Mouse (Mus musculus) ES-E14 (cell line): ENCODE results near the gene Krtap2-4. TPM values are rescaled to one million over a fixed set of nuclear protein-coding genes. Genes with fewer than 3 reads are reported as not detected.

Experiments
- DNase-seq: peaks from one replicate; pipeline ENCODE4 v3.0.0-alpha.2; 2013; ENCODE audit warnings: low read depth, low spot score
- H3K27ac ChIP-seq: 2 replicates; pipeline ENCODE4 v1.5.1; 2012; ENCODE audit warnings: low read depth, mild to moderate bottlenecking, low read length, moderate library complexity, mixed read lengths; ENCODE audit not compliant: poor library complexity, insufficient read depth, severe bottlenecking
- H3K36me3 ChIP-seq: 2 replicates; pipeline ENCODE4 v1.6.1; 2012; ENCODE audit warnings: mild to moderate bottlenecking, low read length, moderate library complexity, mixed read lengths; ENCODE audit not compliant: control insufficient read depth, poor library complexity, insufficient read depth, severe bottlenecking
- H3K4me1 ChIP-seq, 2 experiments: fragments of 150-350 bp in 1 of 2; sonication (generic) in 1 of 2; 2 replicates each; pipeline ENCODE4 v1.6.1; 2012; ENCODE audit warnings: low read length in 2 of 2, mild to moderate bottlenecking in 1 of 2, mixed read lengths in 1 of 2; ENCODE audit not compliant: control insufficient read depth in 2 of 2, insufficient read depth in 2 of 2, poor library complexity in 1 of 2
- H3K4me3 ChIP-seq, 2 experiments: fragments of 150-350 bp in 1 of 2; sonication (generic) in 1 of 2; 2 replicates each; pipeline ENCODE4 v1.5.1; 2012; ENCODE audit warnings: low read length in 2 of 2, low read depth in 1 of 2, mild to moderate bottlenecking in 1 of 2, mixed read lengths in 1 of 2; ENCODE audit not compliant: insufficient read depth in 1 of 2, poor library complexity in 1 of 2, severe bottlenecking in 1 of 2
- H3K9ac ChIP-seq: 2 replicates; pipeline ENCODE4 v1.6.1; 2012; ENCODE audit warnings: low read depth, mild to moderate bottlenecking, low read length, mixed read lengths; ENCODE audit not compliant: poor library complexity, insufficient read depth, severe bottlenecking
- H3K9me3 ChIP-seq: fragments of 150-350 bp; sonication (generic); 2 replicates; pipeline ENCODE4 v1.6.1; 2012; ENCODE audit warnings: low read depth, mild to moderate bottlenecking, low read length; ENCODE audit not compliant: control insufficient read depth, insufficient read depth
- CHD2 ChIP-seq: IDR thresholded peaks from 2 replicates; pipeline ENCODE4 v1.6.1; 2014; ENCODE audit warnings: mild to moderate bottlenecking, low read depth, low read length, inconsistent platforms
- HCFC1 ChIP-seq: IDR thresholded peaks from 2 replicates; pipeline ENCODE4 v1.6.1; 2012; ENCODE audit warnings: low read length, inconsistent platforms, borderline replicate concordance; ENCODE audit not compliant: insufficient read depth
- MAFK ChIP-seq: IDR thresholded peaks from 2 replicates; pipeline ENCODE4 v1.6.1; 2014; ENCODE audit warnings: mild to moderate bottlenecking, low read depth, low read length, inconsistent platforms; ENCODE audit not compliant: insufficient read depth
- ZC3H11A ChIP-seq: IDR thresholded peaks from 2 replicates; pipeline ENCODE4 v1.6.1; 2012; ENCODE audit warnings: low read depth, mild to moderate bottlenecking, inconsistent platforms, low read length, borderline replicate concordance
- ZNF384 ChIP-seq: IDR thresholded peaks from 2 replicates; pipeline ENCODE4 v1.6.1; 2012; ENCODE audit warnings: low read depth, low read length, inconsistent platforms
- in situ Hi-C, 2 experiments: fragments of 600-800 bp; cut with MboI; formaldehyde crosslinking; loops; one replicate each; pipeline ENCODE4 v1.15.1; 2025; ENCODE audit warnings: low sequenced_read_pairs in 2 of 2, inconsistent platforms in 1 of 2; ENCODE audit not compliant: unreplicated experiment in 2 of 2
- total RNA-seq: library from RNA; depleted of rRNA; stranded (reverse); fragments of 300-350 nt; gene quantifications from 2 replicates; pipeline ENCODE4 v1.2.3, GENCODE M21; 2012

Gene Krtap2-4
- total RNA-seq, 1 experiment: not detected

- Histone ChIP-seq H3K4me1 (no peaks in the 10 kb centered on the region), H3K4me3 (no peak within 1 kb of the TSS), H3K9ac (no peak within 1 kb of the TSS), H3K36me3 (no peaks in the 10 kb centered on the region), H3K27ac (no peak within 1 kb of the TSS), H3K9me3 (no peaks in the 10 kb centered on the region)
- in situ Hi-C loops: no loop called here
- no peak for DNase-seq
- TF ChIP-seq HCFC1 (no peak), ZNF384 (no peak), MAFK (no peak), CHD2 (no peak), ZC3H11A (no peak)
Measured at GRCm38 (mm10) chr11:99590981-99591380, 23.7 kb downstream of the Krtap2-4 start, which contains the start of gene Krtap1-3. Gene Krtap1-3 (minus strand): TSS chr11:99591339.

- DNase-seq: no peak
- TF ChIP-seq MAFK (no peak), ZNF384 (no peak), HCFC1 (no peak), CHD2 (no peak), ZC3H11A (no peak)
- no peak overlapping the region for H3K4me3 ChIP-seq
- H3K27ac ChIP-seq: no peak overlapping the region
- H3K4me1 ChIP-seq: no peaks in the 10 kb centered on the region
- no peaks in the 10 kb centered on the region for H3K9me3 ChIP-seq
- no peaks in the 10 kb centered on the region for H3K36me3 ChIP-seq
- no peak overlapping the region for H3K9ac ChIP-seq
- in situ Hi-C loops: no loop called here
Measured at GRCm38 (mm10) chr11:99585096-99585495, 29.6 kb downstream of the Krtap2-4 start.

- Histone ChIP-seq H3K36me3 (no peaks in the 10 kb centered on the region), H3K4me1 (no peaks in the 10 kb centered on the region), H3K27ac (no peak within 1 kb of the TSS), H3K9ac (no peak within 1 kb of the TSS), H3K9me3 (no peaks in the 10 kb centered on the region), H3K4me3 (no peak within 1 kb of the TSS)
- in situ Hi-C loops: no loop called here
- TF ChIP-seq CHD2 (no peak), MAFK (no peak), ZNF384 (no peak), HCFC1 (no peak)
- DNase-seq: no peak
Measured at GRCm38 (mm10) chr11:99583245-99583704, 31.4 kb downstream of the Krtap2-4 start, which contains the start of gene Krtap1-4. Gene Krtap1-4 (minus strand): TSS chr11:99583654.

GRCm38 (mm10) chr11:99581564-99581963, 33.1 kb downstream of the Krtap2-4 start:
- Histone ChIP-seq H3K9me3 (no peaks in the 10 kb centered on the region), H3K9ac (no peak overlapping the region), H3K4me1 (no peaks in the 10 kb centered on the region), H3K27ac (no peak overlapping the region), H3K4me3 (no peak overlapping the region), H3K36me3 (no peaks in the 10 kb centered on the region)
- TF ChIP-seq ZNF384 (no peak), ZC3H11A (no peak), CHD2 (no peak), MAFK (no peak), HCFC1 (no peak)
- no peak for DNase-seq
- in situ Hi-C loops: no loop called here

GRCm38 (mm10) chr11:99581051-99581450, 33.6 kb downstream of the Krtap2-4 start:
- no peaks in the 10 kb centered on the region for H3K9me3 ChIP-seq
- no peak for DNase-seq
- in situ Hi-C loops: no loop called here
- no peak overlapping the region for H3K27ac ChIP-seq
- no peaks in the 10 kb centered on the region for H3K36me3 ChIP-seq
- TF ChIP-seq ZNF384 (no peak), CHD2 (no peak), MAFK (no peak), ZC3H11A (no peak), HCFC1 (no peak)
- no peaks in the 10 kb centered on the region for H3K4me1 ChIP-seq
- H3K9ac ChIP-seq: no peak overlapping the region
- no peak overlapping the region for H3K4me3 ChIP-seq
